Mouse (Mus musculus) spleen, adult 18-20 months (tissue): Measurements from ENCODE around the gene Cars2.
"Not testable (repeated sequence)": the region's sequence is repeated elsewhere in the genome, so short reads cannot be mapped to it uniquely, and the experiment has no call there.

Experiments used
- DNase-seq, 2 experiments: peaks; one replicate each; pipeline ENCODE4 v3.0.0; 2022; ENCODE audit warnings: mixed read lengths in 2 of 2

The Cars2 gene

DNA sequence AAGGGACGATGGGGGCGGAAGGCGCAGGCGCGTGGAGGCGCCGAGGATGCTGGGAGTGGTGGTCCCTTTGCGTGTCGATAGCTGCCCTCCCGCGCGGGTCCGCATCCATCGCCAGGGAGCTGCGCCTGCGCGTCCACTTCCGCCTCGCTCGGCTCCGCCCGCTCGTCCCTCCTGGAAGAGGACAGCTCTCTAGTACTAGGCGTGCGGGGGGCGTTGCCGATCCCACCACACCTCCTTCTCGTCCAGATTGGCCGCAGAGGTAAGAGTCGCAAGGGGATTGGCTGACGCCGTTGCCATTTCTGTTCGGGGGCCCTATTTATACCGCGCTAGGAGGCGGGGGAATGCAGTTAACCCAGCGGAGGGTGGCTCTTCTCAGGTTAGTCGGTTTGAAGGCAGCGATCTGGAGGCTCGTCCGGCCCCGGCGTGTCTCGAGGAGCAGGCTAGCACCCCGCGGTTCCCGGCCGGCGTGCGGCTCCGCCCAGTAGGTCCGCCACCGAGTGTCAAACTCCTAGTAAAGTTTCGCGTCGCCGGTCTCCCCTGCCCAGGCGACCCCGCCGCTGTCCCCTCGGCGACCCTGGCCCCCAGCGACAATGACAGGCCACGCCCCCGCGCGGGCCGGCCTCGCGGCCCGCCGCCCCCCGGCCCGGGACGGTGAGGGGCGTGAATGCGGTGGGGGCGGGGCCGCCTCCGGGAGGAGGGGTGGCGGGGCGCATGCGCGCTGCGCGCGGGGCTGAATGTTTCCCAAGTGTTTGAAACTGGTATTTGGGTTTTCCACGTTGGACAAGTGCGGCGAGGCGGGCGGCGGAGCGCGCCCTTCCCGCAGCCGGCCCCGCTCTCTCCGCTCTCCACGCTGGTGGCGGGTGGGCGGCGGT, 5.4 kb upstream of the Cars2 start:
- peak; percentile 94 to 98 for DNase-seq

DNA sequence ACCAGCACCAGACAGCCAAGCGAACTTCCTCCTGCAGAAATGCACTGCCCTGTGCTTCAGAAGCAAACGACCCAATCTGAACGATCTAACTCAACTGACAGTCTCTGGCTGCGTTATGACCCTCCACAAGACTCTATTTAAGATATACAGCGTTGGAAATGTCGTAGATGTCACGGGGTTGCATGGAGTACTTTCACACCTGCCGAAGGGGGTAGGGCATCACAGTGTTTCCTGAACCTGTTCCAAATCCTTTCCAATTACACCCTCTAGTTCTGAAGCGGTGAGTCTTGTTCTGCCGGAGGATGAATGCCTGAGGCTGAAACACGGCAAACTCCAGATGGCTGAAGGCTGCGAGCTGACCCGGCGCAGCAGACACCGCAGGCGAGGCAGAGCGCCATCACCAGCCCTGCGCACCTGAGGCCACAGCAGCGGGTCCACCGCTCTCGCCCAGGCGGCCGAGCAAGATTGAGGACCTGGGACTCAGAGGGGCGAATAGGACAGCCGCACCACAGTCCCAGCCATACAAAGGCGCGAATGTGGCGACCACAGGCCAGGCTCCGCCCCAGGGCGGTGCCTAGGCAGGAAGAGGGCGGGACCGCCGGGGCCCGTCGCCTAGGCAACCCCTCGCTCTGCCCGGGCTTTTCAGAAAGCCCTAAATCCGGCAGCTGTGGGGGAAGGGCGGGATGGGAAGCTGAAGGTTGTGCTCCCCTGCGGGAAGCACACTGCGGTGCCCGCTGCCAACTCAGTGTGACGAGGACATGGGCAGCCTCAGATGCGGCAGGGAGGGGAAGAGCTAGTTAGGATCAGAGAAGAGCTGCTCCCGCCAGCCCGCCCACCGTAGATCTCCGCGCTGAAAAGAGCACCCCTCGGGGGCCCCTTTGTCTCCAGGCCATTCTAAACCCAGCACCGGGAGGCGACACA, 4.5 kb upstream of the Cars2 start, which contains the start of gene Ing1:
Gene Ing1 (plus strand): TSS at position 773 of the 921 bp plus-strand sequence.
- DNase-seq: peak; percentile 96 to 97

DNA sequence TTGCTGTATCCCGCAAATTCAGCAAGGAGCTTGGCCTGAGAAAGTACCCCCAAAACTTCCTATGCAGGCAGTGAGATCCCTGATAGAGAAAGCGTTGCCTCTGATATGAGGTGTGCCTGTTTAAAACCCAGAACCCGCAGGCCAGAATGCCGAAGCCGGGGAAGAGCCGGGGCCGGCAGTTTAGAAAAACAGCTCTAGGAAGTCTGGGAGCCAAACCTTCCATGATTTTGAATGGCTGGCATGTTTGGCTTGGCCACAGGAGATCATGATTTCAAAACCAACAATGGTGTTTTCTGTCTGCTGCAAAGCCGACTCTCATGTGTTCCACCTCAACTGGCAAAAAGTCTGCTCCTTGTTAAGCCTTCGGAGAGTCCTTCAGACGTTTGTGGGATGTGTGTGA, 1.8 kb upstream of the Cars2 start:
- DNase-seq: no peak

DNA sequence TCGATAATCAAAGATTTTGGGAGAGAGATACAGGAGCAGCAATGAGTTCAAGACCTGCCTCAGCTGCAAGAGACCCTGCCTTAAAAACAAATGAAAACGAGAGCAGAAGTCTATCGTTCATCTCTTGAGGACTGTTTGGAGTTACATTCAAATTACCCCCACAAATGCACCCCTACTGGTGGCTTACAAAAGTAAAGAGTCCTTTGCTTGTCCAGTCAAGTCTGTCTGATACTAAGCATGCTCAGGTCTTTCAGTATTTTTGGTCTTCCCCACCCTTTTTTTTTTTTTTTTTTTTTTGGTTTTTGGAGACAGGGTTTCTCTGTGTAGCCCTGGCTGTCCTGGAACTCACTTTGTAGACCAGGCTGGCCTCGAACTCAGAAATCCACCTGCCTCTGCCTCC, 914 bp upstream of the Cars2 start:
- DNase-seq: not testable (repeated sequence)

DNA sequence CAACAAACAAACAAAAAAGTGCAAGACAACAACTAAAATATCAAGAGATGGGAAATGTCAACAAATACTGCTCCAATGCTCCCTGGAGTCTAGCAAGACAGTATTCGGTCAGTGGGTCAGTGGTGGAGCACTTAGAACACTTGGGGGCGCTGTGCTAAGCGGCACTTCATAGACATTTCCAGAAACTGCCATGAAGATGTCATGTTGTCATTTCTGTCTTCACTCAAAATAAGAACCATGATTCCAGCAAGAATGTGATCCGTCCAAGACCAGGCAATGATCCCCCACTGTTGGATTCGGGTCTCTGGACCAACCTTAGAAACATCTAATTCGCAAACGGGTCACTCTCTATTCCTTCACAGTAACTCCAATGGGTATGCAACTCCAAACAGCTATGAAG, 877 bp downstream of the Cars2 start:
- DNase-seq: peak; percentile 29 to 57

DNA sequence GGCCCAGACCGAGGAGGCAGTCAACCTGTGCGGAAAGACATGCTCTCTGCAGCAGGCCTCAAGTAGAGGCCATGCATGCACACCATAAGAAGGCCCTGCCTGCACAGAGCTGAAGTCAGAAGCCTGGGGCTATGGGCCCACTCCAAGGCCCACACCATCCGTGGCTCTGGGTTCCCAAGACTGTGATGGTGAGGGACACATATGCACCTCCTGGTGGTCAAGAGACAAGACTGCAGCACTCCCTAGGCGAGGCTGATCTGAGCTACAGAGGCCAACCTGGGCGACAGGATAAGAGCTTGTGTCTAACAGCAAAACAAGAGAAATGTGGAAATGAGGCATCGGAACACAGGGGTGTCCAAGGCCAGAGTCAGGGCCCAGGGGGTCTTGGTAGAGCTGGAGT, 3.5 kb downstream of the Cars2 start:
- no peak for DNase-seq

DNA sequence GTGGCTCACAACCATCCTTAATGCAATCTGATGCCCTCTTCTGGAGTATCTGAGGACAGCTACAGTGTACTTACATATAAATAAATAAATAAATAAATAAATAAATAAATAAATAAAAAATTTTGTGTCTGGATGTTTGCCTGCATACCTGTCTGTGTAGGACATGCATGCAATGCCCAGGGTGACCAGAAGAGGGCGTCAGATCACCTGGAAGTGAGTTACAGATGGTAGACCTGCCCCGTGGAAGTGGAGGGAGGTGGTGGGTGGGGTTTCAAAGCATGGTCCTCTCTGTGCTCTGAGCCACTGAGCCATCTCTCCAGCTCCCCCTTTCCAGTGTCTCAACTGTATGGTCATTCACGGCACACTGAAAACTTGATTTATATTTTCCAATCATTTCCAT, 6.2 kb downstream of the Cars2 start:
- peak; percentile 44 to 72 for DNase-seq

DNA sequence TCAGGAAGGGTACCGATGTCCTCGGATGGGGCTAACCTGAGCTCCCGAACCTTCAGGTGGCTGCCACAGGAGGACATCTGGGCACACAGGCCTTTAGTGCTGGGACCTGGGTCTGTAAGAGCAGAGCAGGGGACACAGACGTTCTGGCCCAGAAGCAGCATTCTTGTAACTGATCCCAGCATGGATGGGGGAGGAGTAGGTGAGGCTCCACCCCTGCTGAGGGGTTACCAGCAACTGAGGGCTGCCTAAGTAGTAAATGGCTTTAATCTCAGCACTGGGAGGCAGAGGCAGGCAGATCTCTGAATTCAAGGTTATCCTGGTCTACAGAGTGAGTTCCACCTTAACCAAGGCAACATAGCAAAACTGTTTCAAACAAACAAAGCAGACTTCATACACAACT, 7.7 kb downstream of the Cars2 start:
- no peak for DNase-seq

DNA sequence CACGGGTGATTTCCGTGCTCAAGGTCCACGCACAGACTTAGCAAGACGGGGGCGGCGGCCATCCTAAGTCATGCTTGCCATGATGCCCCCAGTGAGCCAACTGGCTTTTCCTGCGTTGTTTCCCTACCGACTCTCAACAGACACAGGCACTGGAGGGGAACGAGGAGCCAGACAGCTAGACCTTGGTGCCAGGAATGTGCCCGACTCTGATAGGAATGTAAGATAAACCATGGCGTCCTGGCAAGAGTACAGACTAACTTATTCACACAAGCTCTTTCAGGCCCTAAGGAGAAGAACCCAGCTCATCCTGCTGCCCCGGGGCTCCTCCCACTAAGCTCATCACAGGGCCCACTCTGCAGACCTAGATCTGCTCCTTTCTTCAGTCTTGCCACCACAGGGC, 8.6 kb downstream of the Cars2 start:
- DNase-seq: no peak

DNA sequence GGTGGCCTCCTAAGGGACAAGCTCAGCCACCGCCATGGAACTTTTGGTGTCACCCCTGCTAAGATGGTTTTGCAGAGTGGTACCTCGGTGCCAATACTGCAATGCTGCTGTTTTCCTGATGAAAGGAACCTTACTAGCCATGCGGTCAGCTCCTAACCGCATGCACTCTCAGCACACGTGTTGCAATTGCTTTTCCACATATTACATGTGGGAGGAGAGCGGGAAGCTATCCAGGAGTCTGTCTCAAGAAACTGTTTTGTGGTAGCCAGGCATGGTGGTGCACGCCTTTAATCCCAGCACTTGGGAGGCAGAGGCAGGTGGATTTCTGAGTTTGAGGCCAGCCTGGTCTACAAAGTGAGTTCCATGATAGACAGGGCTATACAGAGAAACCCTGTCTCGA, 10.4 kb downstream of the Cars2 start:
- DNase-seq: no peak

DNA sequence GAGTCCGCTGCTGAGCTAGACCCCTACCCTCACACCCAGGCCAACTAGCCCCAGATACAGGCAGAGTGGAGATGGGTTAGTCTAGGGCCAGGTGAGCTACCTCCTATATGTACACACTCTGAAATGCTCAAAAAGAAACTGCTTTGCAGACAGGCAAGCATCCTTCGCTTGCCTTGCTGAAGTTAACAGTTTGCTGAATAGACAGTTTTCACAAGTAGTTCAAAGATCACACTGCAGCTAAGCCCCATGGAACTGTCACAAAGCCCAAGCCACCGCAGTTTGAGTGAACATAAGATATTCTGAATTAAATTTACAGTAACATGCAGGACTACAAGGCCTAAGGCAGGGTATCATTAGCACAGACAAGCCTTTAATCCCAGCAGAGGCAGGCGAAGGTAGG, 11.5 kb downstream of the Cars2 start:
- no peak for DNase-seq

DNA sequence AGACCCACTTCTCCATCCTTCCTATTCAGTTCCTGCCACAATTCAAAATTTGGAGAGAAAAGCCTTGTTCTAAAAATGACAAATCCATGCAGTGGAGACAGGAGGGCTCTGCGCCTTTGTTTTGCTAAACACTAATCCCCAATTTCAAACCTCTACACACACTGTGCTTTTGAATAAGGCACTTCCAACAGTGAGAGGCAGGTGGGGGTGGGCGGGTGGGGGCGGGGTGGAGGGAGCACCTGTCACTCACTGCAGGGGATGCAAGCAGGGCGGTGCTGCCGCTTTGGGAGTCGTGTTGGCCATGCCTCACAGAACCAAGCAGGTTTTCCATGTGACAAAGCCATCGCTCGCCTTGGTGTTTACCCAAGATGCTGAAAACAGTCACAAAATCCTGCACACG, 16.1 kb downstream of the Cars2 start:
- no peak for DNase-seq

DNA sequence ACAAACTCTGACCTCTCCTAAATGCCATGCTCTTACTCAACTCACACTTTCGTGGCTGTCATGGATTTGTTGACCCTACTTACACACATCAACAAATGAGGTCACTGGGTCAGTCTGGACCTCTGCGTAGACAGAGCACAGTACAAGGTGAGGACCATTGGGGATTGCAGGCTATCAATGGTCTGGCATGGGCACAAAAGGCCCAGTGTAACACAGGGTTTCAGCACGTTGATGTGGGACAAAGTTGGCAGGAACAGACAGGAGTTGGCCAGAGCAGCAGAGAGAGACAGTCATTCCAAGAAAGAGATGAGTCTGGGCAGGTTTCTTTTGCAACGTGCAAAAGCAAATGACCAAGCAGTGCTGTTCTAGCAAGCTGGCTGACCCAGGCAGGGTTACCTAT, 19.7 kb downstream of the Cars2 start:
- DNase-seq: no peak

DNA sequence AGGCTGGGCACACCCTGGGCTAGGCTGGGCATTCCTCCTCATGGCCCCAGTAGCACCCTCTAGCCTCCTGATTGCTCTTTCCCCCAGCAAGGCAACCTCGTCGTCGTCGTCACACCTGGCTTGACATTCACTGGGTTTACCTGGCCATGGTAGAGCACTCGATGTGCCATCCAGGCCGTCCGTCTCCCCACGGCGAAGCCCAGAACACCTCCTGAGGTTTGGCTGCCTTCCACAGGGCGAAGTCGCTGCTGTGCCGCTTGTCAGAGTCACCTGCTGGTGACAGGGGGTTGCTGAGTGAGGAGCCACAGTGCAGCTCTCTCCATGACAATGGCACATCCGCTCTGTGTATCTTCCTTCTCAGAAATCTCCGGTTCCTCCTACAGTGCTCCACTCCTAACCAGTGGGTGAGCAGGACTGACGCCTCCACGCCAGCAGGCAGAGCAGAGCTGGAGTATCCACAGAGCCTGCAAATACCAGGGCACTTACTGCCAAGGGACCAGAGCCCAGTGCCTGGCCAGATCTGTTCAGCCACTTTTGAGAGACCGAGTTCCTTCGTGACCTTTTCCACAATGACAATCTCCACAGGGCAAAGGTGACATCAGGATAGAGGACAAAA, 20.3 kb downstream of the Cars2 start:
- DNase-seq: no peak

DNA sequence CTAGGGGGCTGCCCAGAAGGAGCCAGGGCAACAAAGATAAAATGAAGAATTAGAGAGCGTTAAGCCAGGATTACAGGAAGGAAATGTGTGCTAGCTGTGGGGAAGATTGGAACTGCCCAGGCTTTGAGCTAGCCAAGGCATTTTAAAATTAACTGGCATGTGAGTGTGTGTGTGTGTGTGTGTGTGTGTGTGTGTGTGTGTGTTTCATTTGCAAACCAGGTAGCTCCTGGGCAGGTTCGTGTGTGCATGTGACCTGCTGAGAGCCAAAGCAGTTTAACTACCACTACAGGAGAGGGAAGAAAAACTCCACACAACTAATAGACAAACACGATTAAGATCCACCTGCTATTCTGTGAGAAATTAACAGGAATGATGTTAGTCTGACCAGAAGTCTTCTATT, 27.3 kb downstream of the Cars2 start:
- no peak for DNase-seq

DNA sequence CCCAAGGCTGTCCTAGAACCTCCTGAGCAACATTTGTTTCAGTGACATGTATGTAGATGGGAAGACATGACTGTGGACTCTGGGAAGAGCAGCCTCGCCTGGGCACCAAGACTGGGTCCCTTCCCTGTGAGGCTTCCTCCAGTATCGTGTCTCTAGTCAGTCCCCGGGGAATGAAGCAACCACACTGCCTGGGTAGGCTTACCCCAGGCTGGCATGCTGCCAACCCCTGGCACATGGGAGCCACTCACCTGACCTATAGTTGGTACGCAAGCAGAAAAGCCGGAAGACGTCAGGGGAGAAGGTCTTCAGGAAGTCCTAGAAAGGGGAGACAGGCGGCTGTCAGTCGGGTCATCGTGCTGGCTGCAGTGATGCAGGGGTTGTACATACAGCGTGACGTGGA, 31.9 kb downstream of the Cars2 start:
- no peak for DNase-seq

DNA sequence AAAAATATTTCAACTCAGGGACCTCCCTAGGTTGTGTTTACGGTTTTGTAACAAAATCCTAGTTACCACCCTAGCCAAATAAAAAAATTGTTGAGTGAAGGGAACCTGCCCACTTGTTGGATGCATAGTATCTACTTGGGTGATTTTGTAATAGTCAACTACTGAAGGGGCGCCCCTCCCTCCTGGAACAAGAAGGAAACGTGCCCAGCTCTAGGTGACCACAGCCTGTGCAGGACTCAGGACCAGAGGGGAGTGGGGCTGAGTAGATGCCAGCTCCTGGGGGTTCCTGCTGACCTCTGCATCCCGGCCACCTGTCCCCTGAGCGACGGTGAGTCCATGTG, 32.6 kb downstream of the Cars2 start:
- no peak for DNase-seq

DNA sequence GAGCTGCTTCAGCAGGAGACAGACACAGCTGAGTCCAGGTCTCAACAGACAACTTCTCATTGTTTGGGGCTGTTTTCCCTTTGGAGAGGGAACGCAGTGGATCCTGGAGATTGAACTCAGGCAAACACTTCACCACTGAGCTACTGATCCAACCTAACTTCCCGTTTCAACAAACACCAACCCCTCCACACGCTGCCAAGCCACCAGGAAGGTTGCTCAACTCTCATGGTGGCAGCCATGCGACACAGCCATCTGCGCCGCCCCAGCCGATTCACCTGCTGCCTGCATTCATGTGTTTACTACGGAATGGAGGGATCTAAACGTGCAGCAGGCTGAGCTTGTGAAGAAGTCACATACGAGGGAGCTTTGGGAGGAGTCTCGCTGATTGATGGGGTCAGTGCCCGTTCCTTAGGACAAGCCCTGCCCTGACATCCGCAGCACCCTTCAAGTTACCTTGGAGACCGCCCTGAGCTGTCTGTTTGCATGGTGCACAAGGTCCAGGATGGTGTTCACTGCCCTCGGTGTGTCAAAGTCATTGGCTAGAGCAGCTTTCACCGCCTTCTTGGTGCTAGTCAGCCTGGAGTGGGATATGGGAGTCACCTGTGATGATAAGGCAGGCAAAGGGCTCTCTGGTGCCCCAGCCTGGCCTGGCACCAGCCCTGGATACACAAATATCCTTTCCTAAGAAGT, 33.1 kb downstream of the Cars2 start:
- no peak for DNase-seq

DNA sequence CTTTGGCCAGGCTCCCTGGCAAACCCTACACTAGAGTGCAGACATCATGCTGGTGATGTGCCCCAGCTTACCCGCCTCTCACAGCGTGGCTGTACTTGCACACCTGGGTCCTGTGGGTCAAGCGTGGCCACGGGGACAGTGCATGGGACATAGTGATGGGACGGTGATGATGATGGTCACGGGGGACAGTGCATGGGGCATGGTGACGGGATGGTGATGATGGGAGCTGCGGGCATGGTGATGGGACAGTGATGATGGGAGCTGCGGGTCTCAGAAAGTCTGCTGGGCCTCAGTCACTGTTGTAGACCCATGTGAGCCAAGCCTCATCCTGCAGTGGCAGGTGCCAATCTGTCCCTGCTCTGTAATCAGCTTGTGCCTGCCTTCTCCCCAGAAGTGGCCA, 34.3 kb downstream of the Cars2 start:
- no peak for DNase-seq

DNA sequence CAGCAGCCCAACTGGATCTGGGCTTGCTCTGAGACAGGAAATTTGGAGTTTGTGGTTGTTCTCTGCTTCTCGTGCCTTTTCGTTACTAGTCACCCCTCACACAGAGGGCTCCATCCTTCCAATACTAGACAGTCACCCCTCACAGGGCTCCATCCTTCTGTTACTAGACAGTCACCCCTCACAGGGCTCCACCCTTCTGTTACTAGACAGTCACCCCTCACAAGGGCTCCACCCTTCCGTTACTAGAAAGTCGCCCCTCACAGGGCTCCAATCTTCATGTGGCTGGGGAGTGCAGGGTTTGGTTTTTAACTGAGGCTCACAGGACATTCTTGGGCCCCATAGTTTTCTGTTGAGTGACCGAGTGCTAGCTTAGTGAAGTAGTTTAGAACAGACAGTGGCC, 37.3 kb downstream of the Cars2 start:
- no peak for DNase-seq

DNA sequence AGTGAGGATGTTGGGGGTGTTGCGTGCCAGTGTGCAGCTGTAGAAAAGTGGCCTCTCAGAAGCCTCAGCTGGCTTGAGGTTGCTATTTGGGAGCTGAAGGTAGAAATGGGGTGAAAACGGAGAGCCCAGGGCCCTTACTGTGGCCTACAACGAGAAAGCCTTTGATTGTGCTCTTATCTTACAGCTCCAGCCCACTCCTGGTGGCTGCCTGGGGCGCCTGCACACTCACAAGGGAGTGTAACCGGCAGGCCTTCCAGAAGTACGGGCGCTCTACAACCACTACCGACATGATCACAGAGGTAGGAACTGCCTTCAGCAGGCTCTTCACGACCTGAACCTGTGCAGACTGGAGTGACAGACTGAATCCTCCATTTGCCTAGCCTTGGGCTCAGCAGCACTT, 37.9 kb downstream of the Cars2 start:
- no peak for DNase-seq

DNA sequence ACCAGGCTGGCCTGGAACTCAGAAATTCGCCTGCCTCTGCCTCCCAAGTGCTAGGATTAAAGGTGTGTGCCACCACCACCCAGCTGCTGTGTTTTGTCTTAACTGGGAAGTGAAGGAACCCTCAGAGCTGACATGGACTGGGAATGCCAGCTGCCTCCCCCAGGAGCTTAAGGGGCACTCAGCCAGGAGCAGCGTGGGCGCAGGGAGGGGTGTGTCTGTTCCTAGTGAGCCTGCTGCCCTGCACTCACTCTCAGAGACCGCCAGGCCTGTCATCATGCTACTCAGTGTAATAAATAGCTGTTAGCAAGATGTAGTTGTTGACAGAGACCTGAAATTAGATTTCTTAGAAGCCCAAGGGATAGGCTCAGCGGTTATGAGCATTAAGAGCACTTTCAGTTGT, 39.6 kb downstream of the Cars2 start:
- no peak for DNase-seq

DNA sequence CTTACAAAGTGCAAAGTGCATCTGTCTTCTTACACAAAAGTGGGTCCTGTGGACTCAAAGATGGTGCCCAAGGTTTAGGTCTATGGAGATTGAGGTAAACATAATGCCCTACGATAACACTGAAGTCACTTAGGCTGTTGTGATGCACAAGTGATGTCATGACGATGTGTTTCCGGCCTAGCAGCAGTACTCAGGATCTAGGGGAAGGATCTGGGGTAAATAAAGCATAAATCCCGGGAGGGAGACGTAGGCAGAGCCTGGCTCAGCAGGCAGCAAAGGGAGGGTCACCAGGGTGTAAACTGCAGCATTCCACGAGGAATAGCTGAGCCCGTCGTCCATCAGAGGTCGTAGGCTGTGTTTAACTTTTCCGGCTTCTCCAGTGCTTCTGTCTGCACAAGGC, 41.7 kb downstream of the Cars2 start:
- no peak for DNase-seq
